Mouse (Mus musculus) CH12.LX (cell line): ENCODE results near the gene Arf4.

Experiments used
- BHLHE40 ChIP-seq: IDR thresholded peaks from 2 replicates; pipeline ENCODE4 v1.6.1; 2011; ENCODE audit warnings: mild to moderate bottlenecking, low read depth, low read length, improper control_type of control experiment
- CHD2 ChIP-seq: IDR thresholded peaks from 2 replicates; pipeline ENCODE4 v1.6.1; 2011; ENCODE audit warnings: low read length, improper control_type of control experiment
- CTCF ChIP-seq, 2 experiments: IDR thresholded peaks in 1 of 2; conservative IDR thresholded peaks in 1 of 2; 2 replicates each; pipeline ENCODE4 v1.5.1; 2011 to 2012; ENCODE audit warnings: low read depth in 2 of 2, low read length in 2 of 2, improper control_type of control experiment in 1 of 2, inconsistent platforms in 1 of 2, mild to moderate bottlenecking in 1 of 2, moderate library complexity in 1 of 2
- POLR2A ChIP-seq: IDR thresholded peaks from 2 replicates; pipeline ENCODE4 v1.6.1; 2011; ENCODE audit warnings: low read depth, mild to moderate bottlenecking, improper control_type of control experiment, low read length
- SIN3A ChIP-seq: IDR thresholded peaks from 2 replicates; pipeline ENCODE4 v1.6.1; 2012; ENCODE audit warnings: low read length, improper control_type of control experiment, inconsistent platforms

- TF ChIP-seq CHD2: no peak
- TF ChIP-seq CTCF (conservative IDR thresholded peaks at IDR 0.05 in 1 of 2, IDR thresholded peaks at IDR 0.05 in 1 of 2; ENCODE audit: low read depth in 2 of 2, low read length in 2 of 2): no peak
- no peak for TF ChIP-seq POLR2A
- no peak for TF ChIP-seq BHLHE40
- peak; percentile 64; the same call in 1 of the 2 replicates for TF ChIP-seq SIN3A
Observed at GRCm38 (mm10) chr14:26668371-26669291, 30.8 kb downstream of the Arf4 start.
